Mouse (Mus musculus): ENCODE results near the gene Igsf21.

GRCm38 (mm10) chr4:140278269-140278668 is 31.7 kb upstream of the Igsf21 start:
- TF ChIP-seq CTCF (IDR thresholded peaks at IDR 0.05; ENCODE audit: extremely low read depth, insufficient read depth, low read length) (no peak), POLR2A (IDR thresholded peaks at IDR 0.05; ENCODE audit: extremely low read depth, insufficient read depth, low read length) (no peak)

All from cortical plate, adult 2 months (tissue).